Mouse (Mus musculus) testis, adult 2 months (tissue): Measurements from ENCODE around the gene Tmem205.

ENCODE experiments used
- CTCF ChIP-seq: fragments of 200-500 bp; IDR thresholded peaks from 2 replicates; pipeline ENCODE4 v1.5.1; 2012; ENCODE audit warnings: low read depth, mild to moderate bottlenecking, inconsistent platforms, low read length, moderate library complexity; ENCODE audit not compliant: control insufficient read depth, insufficient read depth, insufficient replicate concordance
- POLR2A ChIP-seq: fragments of 200-500 bp; IDR thresholded peaks from 2 replicates; pipeline ENCODE4 v1.6.1; 2012; ENCODE audit warnings: low read depth, mild to moderate bottlenecking, inconsistent platforms, low read length, moderate library complexity; ENCODE audit not compliant: control insufficient read depth

DNA sequence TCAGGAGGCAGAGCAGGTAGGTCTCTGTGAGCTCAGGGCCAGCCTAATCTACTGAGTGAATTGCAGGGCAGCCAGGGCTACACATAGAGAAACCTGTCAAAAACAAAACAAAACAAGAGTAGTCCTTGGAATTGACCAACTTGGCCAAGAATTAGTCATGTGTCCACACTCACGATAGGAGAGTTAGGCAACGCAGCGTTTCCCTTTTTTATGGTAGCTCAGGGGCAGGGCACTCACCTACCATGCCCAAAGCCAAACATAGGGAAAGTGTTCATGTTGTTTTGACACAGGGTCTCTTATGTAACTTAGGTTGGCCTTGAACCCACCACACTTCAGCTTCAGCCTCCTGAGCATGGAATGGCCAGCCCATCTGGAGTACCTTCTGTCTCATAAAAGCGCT, 41.9 kb upstream of the Tmem205 start:
- TF ChIP-seq CTCF (no peak), POLR2A (no peak)
